Mouse (Mus musculus) adrenal gland, adult 8-10 months (tissue): ENCODE data around the gene Tnip2. TPM values are rescaled to one million over a fixed set of nuclear protein-coding genes. Genes with fewer than 3 reads are reported as not detected.

Experiments
- DNase-seq: peaks from one replicate; pipeline ENCODE4 v3.0.0; 2022
- total RNA-seq, 4 experiments: library from RNA; stranded (reverse); gene quantifications; 2 replicates each; pipeline ENCODE4 v1.2.4; 2022

Gene Tnip2
- total RNA-seq, result 10 to 100 TPM; 16.3 to 32.3 (median 24.3) TPM

DNA sequence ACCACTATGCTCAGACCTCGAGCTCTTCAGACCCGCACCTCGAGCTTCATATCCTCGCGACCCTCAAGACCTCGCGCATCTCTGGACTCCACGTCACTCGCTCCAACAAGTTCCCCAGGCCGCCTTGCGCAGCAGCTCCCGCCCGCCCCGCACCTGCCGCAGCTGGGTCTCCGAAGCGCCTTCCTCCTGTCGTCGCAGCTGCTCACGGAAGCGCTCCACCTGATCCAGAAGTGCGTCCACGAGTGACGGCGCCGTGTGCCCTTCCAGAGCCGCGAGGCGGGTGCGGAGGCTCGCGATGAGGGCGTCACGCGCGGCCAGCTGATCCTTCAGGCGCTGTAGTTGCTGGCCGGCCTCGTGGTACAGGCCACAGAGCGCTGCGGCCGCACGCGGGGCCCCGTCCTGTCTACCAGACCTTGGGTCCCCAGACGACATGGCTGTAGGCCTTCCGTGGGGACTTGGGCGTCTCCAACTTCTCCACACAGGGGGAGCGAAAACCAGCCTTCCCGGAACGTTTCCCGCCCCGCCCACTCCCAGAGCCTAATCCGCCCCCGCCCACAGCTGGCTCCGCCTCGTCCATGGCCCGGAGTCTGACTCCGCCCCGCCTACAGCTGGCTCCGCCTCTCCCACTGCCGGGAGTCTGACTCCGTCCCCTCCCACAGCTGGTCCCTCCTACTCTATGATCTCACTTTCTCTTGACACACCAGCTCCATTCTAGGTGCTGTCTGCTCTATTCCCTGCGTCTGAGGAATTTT, at the start of gene Tnip2:
Gene Tnip2, minus strand, starts transcription at position 526 of the 752 bp plus-strand sequence.
- DNase-seq, result peak; percentile 95

DNA sequence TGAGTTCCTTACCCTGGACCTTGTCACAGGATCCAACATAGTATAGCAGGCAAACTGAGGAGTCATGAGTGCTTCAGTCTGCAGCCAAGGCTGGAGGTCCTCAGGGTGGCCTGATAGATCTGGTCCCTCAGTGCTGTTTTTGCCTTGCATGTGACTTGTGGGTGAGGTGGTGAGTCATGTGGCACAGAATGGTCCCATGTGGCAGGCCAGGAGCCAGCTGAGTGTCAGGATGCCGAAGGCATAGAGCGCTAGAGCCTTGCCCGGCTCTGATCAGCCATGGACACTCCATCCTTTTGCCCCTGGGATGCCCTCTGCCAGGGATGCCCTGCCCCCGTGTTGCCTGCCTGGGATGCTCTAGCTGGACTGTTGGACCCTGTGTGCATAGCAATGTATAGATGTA, 38.0 kb upstream of the Tnip2 start:
- no peak for DNase-seq

DNA sequence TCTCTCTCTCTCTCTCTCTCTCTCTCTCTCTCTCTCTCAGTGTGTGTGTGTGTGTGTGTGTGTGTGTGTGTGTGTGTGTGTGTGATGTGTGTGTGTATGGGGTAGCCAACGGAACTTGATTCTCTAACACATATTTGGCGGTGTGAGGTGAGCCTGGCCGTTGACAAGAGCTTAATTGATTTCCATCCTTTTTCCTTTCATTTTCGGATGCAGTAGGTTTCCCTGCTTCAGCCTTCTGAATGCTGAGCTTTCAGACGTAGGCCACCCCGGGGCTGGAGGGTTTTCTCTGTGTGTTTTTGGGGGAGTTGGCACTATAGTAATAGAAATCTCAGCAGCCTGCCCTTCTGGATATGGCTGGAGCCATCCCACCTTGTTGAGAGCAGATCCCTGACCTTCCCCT, 36.5 kb upstream of the Tnip2 start:
- no peak for DNase-seq

DNA sequence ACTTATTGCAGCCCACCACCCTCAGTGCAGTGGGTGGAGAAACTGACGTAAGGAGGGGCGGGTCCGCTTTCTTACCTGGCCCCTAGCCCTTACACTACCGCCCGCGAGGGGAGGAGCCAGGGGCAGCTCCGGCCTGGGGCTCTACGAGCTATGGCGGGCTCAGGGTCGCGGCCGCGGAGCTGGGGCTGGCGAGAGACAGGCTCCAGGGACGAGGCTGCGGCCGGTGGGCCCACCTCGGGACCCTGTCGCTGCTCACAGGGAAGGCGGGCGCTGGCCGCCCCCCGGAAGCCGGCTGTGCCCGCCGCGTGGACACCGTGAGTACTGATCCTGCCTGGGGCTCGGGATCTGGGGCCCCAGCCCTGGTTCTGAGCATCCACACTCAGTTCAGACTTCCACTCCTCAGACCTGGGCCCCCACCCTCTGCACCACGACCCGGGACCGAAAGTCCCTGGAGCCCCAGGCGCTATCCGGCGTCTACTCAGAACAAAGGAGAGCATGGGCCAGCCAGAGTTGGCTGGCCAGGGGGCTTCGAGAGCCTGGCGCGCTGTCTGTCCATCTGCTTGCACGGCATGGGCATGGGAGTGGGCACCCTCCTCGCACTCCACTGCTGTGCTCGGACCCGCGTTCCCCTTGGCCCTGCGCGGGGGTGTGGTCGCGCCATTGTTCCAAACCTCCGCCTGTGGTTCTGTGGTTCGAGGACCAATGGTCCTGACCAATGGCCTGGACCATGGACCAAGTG, 35.9 kb upstream of the Tnip2 start:
- DNase-seq, result no peak

DNA sequence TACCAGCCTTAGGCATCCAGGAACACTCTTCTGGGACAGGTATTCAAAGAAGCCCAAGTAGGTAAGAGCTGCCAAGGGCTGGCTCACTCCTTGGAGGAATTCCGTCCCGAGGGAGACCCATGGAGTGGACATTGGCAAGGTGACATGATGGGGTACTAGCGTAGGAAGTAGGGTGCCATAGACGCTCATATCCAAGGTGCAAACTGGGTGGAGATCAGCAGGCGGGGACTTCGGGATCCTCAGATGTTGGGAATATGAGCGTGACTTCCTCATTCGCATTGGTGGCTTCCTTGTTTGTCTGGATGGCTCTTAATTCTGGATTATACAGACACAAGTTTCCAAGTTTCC, 35.3 kb upstream of the Tnip2 start:
- no peak for DNase-seq

DNA sequence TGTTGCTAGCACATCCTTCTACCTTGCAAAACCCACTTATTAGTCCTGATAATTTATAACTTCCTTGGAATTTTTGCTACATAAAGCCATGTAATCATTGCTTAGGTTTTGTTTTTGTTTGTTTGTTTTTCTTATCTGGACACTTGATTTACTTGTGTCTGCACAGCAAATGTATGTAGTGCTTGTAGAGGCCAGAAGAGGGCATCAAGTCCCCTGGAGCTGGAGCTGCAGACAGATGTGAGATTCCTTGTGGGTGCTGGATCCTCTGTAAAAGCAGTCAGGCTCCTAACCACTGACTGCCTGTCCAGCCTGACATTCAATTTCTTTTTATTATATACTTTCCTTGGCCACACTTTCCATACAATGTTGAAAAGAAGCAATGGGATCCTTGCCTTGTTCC, 33.6 kb upstream of the Tnip2 start:
- no peak for DNase-seq

DNA sequence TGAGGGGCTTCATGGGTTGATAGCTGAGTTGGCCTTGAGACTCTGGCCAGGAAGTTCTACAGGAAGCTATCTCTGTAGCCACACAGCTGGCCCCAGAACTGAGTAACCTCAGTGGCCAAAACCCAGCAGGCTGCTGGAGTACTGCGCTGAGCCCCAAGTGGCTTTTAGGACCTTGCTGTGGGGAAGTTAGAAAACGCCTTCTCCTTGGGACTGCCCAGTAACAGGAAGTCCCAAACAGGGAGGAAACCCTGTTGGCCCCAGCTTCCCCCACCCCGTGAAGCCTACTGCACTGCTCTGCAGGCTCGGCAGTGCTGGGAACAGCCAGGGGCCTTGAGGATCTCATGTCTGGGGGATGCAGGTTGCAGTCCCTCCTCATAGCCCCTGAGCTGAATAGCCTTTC, 29.3 kb upstream of the Tnip2 start:
- no peak for DNase-seq

DNA sequence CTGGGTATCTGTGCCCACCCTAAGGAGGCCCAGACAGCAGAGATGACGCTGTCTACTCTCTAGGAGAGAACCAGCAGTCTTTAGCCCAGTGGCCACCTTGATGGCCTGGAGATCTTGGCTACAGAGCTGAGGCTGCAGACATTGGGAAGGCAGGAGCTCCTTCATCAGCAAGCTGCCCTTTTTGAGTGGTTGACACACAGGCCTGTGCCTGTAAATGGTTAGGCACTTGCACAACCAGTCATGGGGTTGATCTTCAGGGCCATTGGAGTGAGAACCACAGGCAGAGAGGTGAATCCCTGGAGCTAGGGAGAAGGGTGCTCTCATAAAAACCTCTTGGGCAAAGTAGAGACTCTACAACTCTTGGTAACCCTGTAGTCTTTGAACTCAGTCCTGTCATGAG, 28.4 kb upstream of the Tnip2 start:
- DNase-seq, result no peak

DNA sequence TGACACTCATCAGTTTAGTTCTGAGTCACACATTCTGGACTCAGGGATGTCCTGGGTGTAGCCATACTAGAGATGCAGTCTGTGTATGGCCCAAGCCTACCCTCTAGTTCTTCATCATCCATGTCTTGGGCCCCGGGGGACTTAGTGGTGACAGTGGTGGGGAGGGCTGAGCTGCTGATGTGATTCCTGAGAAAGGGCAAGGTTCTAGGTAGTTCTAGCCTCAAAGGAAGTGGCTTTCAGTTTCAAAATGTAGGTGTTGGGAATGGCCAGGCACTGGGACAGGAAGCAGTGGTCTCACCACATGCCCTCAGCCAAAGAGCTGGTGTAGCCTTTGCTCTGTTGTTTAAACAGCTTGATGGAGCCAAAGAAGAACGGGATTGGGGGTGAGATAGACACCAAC, 25.3 kb upstream of the Tnip2 start:
- DNase-seq, result no peak

DNA sequence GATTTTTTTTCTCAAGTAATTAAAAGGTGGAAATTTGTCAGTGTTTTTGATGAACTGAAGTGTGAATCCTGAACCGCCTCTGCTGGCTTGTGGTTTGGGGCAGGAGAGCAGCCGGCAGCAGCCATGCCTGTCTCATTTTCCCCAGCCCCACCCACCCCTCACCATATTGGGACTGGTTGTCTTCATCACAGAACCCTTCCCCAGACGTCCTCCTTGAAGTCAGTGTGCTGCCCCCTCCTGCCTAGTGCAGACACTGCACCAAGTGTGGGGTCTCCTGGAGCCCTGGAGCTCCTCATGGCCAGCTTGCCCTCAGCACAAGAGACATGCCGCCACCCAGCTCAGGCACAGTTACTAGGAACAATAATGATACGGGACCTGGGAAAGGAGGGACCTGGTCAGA, 24.7 kb upstream of the Tnip2 start:
- no peak for DNase-seq

DNA sequence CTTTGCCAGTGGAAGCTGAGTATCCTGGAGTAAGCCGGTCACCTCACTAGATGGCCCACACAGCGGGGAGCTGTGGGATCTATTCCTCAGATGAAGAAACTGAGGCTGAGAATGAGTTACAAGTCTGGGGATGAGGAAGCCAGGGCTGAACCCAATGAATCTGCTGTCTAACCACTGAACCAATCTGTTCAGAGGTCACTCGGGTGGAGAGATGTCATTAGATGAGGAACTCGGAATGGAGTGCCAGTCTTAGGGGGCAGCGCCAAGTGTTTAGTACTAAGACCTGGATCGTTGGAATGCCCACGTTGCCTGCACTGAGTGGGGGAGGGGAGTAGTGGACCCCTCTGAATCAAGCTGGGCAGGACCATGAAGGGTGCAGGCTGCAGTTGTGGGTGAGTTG, 24.3 kb upstream of the Tnip2 start:
- no peak for DNase-seq

DNA sequence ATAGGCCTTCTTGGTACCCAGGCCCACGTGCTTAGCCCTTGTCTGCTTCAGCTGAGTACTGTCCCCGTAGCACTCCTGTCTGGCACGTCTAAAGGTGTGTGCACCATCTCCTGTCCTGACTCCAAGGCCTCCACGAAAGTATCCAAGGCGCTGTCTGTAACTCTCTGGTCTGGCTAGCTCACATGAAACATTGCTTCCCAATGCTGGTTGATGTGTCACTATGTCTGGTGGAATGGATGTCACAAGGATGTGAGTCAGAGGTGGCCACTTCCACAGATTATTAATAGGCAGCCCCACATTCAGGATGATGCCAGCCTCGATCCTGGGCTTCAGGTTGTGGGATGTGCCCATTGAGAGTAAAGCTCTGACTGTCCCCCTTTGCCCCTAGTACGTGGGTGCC, 22.0 kb upstream of the Tnip2 start:
- peak; percentile 64 for DNase-seq

DNA sequence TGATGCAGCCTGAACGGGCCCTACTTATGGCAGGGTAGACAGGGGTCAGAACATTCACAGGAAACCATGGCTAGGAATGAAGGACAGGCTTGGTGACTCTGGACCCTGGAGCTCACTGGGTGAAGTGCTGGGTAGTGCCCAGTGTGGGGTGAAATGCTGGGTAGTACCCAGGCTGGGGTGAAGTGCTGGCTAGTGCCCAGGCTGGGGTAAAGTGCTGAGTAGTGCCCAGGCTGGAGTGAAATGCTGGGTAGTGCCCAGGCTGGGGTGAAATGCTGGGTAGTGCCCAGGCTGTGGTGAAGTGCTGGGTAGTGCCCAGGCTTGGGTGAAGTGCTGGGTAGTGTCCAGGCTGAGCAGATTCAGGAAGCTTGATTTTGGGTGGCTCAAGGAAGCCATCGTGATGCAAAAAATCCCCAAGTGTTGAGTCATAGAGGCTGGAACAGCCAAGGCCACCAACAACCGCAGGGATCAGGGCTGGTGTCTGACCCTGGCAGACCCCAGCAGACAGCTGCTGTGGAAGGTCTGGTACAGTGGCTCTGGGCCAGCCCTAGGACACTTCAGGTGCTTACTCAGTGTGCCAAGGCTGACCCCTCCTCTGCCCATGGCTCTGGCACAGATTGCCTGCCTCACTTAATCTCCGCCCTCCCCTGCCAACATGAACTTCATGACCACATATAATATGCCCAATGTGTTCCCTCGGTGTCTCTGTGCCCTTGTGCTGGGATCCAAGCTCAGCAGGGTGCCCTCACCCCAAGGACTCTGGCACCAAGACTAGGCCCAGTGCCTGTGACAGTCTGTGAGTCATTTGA, 21.2 kb upstream of the Tnip2 start:
- peak; percentile 90 for DNase-seq

DNA sequence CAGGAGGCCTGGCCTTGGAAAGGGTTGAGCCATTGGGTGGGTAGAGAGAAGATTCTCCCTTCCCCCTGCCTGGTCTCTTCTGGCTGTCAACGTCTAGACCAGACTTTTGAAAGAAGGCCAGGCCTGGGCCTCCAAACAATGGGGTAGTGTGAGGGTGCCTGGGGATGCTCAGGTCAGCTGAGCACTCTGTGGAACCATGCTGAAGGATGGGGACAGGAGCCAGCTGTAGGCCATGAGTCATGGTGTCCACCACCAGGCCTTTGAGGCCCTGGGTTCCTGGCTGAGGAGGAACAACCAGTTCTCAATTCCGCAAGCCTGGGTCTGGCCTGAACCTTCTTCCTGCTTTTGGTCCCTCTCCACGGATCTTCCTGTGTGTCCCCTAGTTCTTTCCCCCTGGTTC, 20.0 kb upstream of the Tnip2 start:
- DNase-seq, result no peak

DNA sequence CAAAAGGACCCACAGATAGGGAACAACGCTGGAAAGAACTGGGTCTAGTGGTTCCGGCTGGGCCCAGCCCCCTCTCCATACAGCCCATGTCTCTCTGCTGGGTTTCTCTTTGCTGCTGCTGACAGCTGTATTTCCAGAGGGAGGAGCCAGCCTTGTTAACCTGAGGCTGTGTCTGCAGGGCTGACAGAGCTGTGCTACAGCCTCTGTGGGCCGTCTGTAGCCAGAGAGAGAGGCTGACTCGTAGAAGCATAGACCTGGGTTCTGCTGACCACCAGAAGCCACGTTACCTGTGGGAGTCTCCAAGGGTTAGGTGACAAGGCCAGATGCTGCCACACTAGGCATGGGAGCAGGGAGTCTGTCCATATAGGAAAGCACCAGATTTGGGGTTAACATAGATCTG, 19.3 kb upstream of the Tnip2 start:
- DNase-seq, result no peak

DNA sequence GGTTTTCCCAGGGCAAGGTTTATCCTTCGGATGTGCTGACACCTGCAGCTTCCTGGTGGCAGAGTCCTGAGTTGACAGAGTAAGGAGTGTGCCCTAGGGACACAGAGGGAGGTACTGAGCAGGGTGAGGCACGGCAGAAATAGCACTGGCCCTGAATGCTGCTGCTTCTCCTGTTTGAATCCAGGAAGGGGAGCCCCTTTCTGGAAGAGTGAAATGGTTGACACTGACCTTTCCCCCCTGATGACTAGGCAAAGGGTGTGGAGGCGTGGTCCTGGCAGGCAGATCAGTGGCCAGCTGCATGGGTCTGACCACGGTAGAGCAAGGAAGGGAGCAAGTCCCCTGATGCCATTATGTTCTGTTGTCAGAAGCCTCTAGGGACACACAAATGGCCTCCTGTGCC, 16.9 kb upstream of the Tnip2 start:
- DNase-seq, result peak; percentile 63

DNA sequence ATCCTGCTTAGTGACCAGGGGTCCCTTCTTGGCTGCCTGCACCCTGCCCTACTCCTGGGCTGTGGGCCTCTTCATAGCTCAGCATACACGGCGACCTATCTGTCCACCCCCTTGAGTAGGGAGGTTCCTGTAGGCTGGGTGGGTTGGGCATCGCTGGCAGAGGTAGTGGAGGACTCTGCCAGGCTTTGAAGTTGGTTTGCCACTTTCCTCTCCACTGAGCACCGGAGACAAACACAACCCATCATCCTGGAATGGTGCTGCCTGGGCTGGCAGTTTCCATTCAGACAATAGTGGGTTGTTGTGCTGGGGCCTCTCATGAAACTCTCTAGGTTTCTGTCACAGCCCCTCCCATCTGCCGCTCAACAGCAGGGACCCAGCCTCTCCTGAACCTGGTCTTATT, 16.3 kb upstream of the Tnip2 start:
- DNase-seq, result no peak

DNA sequence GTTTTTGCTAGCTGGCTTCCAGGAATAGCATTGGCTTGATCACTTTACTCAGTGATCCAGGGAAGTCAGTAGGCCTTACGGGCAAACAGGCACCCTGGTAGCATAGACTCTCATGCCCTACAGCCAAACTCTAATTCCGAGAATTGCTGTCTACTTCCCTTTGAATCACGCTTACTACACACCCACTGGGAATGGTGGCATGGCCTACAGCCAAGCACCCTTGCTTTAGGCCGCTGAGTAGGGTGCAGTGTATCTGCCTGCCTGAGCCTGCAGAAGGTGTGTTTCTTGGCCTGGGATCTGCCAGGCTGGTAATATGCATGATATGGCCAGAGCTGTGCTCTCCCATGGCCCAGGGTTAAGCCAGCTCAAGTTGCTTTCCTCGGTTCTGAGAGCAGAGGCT, 14.9 kb upstream of the Tnip2 start:
- DNase-seq, result no peak

DNA sequence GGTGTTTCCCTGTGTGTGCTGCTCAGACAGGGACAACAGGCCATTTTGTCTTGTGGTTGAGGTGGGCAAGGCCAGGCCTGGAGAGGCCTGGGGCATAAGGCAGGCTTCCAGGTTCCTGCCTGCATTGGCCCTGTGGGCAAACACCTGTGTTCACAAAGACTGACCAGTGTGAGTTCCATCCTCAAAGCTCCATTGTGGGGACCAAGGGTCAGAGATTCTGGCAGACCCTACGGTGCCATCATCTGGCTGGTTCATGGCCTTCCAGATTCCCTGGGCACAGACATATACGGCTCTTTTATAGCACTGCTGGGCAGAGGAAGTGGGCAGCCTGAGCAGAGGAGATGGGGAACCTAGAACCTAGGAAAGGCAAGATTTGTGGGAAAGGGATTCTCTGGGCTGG, 13.6 kb upstream of the Tnip2 start:
- DNase-seq, result no peak

DNA sequence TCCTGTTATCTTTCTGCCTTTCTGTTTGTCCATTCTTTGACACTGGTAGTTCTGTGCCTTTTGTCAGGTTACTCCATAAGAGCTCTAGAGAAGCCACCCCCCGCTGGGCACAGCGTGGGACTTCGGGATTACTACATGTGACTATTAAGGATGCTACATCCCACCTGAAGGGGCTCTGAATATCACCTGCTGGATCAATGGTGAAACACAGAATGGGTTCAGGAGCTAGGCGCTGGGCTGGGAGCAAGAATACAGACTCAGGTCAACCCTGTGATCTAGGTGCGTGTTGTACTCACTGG, 12.6 kb upstream of the Tnip2 start:
- DNase-seq, result no peak

DNA sequence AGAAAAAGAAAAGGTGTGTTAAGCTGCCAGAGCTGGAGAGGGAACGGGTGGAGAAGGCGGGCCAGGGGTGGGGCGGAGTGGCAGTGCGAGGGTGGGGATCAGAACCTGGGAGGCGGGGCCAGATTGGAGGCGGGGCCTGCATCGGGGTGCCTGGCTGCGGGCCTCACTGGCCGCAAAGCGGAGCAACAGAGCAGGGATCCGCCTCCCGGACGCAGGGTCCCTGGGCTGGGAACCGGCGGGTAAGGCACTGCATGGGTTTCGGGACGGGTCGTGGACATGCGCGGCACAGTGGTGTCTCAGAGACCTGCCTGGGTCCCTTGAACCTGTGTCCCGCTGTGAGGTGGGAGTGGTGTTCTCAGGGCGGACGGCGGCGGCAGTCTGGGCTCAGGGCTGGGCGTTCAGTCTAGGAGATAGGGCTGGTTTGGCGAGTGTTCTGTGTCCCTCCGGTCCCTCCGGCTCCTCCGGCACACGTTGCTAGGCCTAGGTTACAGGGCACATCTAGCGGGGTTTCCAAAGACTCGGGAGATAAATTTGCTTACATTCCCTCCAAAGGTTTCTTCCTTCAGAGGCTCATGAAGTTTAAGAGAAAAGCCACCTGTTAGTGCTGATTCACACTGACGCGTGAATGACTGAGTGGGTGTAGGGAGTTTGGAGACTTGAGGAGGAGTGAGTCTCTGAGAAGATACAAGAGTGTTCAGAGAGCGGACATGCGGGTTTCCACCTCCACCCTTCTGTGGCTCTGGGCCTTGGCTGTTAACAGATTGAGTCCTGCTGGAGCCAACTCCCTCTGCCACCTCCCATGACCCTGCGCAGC, 12.1 kb upstream of the Tnip2 start, which contains the start of gene Sh3bp2:
Gene Sh3bp2, plus strand, starts transcription at position 176 of the 814 bp plus-strand sequence.
- DNase-seq, result peak; percentile 92

DNA sequence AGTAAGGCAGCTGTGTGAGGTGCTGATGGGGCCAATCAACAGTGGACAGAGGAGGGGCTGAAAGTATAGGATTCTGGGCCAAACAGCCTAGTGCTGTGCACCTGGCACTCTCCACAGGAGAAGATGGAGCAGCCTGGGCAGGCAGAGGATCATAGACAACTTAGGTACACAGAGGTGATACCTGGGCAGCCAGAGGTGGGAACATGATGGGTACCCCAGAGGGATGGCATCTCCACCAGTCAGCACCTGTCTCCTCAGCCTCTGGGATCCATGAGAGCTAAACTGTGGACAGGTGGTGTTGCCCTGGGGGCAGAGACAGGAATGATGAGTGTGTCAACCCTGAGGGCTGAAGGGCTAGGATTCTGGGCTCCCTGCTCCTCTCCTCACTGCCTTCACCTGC, 10.7 kb upstream of the Tnip2 start:
- DNase-seq, result no peak

DNA sequence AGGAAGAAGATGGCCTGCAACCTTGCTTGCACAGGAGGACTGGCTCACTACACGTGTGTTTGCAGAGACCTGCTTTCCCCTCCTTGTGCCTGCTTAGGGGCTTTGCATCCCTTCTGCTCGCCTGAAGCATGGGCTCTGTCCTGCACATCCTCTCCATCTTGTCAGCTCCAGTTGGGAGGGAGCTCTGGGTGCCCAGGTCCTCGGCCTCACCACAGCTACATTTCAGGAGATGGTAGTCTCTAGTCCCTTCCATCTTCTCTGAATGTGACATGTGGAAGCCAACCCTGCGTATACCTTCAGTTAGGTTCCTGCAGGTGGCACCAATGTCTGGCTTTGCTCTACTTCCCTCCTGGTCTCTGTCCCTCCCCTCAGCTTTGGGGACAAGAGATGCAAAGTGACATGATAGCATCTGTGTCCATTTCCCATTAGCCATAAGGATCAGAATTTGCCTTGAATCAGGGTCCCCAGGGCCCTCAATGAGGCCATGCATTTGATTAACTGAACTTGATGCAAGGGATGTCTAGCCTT, 10.2 kb upstream of the Tnip2 start:
- no peak for DNase-seq
